Mouse (Mus musculus): ENCODE measurements around the gene Fkbp11. TPM values are rescaled to one million over a fixed set of nuclear protein-coding genes. Genes with fewer than 3 reads are reported as not detected.

The Fkbp11 gene
- polyA plus RNA-seq, 1 experiment from 2014 or later: 10.5 TPM

GRCm38 (mm10) chr15:98714230-98714652 is 13.8 kb downstream of the Fkbp11 start:
- H3K9me3 ChIP-seq (ENCODE audit: control insufficient read depth, low read length): no peaks in the 10 kb centered on the region
- no peak overlapping the region for H3K27ac ChIP-seq (ENCODE audit: low read depth, low read length)
- no peak overlapping the region for H3K9ac ChIP-seq (ENCODE audit: low read length)
- ATAC-seq (ENCODE audit: low FRiP score) (no peak), DNase-seq (ENCODE audit: low spot score, missing footprints) (no peak)
- H3K4me1 ChIP-seq (ENCODE audit: control insufficient read depth, insufficient read depth, low read length): no peaks in the 10 kb centered on the region
- H3K4me2 ChIP-seq: no peak overlapping the region
- 90% methylated on average over 4 of the region's 5 CpGs for WGBS
- no peaks in the 10 kb centered on the region for H3K27me3 ChIP-seq (ENCODE audit: control insufficient read depth, insufficient read depth, low read length)
- H3K36me3 ChIP-seq (ENCODE audit: control insufficient read depth, insufficient read depth, low read length): no peaks in the 10 kb centered on the region
- H3K4me3 ChIP-seq (ENCODE audit: low read depth, low read length): no peak overlapping the region

GRCm38 (mm10) chr15:98710442-98710841 is 17.6 kb downstream of the Fkbp11 start:
- H3K4me3 ChIP-seq (ENCODE audit: low read depth, low read length): no peak overlapping the region
- no peaks in the 10 kb centered on the region for H3K36me3 ChIP-seq (ENCODE audit: control insufficient read depth, insufficient read depth, low read length)
- DNase-seq (ENCODE audit: low spot score, missing footprints): peak; percentile 92
- ATAC-seq (ENCODE audit: low FRiP score): no peak
- no peaks in the 10 kb centered on the region for H3K27me3 ChIP-seq (ENCODE audit: control insufficient read depth, insufficient read depth, low read length)
- no peaks in the 10 kb centered on the region for H3K4me1 ChIP-seq (ENCODE audit: control insufficient read depth, insufficient read depth, low read length)
- 10% methylated on average over 9 of the region's 9 CpGs for WGBS
- no peak overlapping the region for H3K27ac ChIP-seq (ENCODE audit: low read depth, low read length)
- no peak overlapping the region for H3K9ac ChIP-seq (ENCODE audit: low read length)
- H3K4me2 ChIP-seq: no peak overlapping the region
- H3K9me3 ChIP-seq (ENCODE audit: control insufficient read depth, low read length): no peaks in the 10 kb centered on the region

GRCm38 (mm10) chr15:98707766-98708372 is 20.1 kb downstream of the Fkbp11 start, which contains the start of gene Ccdc65:
TSS of gene Ccdc65 (plus strand) at chr15:98708207.
- Histone ChIP-seq H3K4me2 (peak within 1 kb of the TSS; percentile 44), H3K9me3 (ENCODE audit: control insufficient read depth, low read length) (no peaks in the 10 kb centered on the region), H3K4me3 (ENCODE audit: low read depth, low read length) (peak within 1 kb of the TSS; percentile 25), H3K27ac (ENCODE audit: low read depth, low read length) (no peak within 1 kb of the TSS), H3K9ac (ENCODE audit: low read length) (0 out of 2 replicates have a peak within 1 kb of the TSS, but pooled peaks have one; percentile 14), H3K4me1 (ENCODE audit: control insufficient read depth, insufficient read depth, low read length) (no peaks in the 10 kb centered on the region), H3K27me3 (ENCODE audit: control insufficient read depth, insufficient read depth, low read length) (no peaks in the 10 kb centered on the region), H3K36me3 (ENCODE audit: control insufficient read depth, insufficient read depth, low read length) (no peaks in the 10 kb centered on the region)
- DNase-seq (ENCODE audit: low spot score, missing footprints) (peak; percentile 98), ATAC-seq (ENCODE audit: low FRiP score) (no peak)
- WGBS: 20% methylated on average over 16 of the region's 16 CpGs

- Histone ChIP-seq H3K4me2 (no peak overlapping the region), H3K4me1 (ENCODE audit: control insufficient read depth, insufficient read depth, low read length) (peaks cover 5% of the 10 kb centered on the region; the same call in 1 of the 2 replicates), H3K27ac (ENCODE audit: low read depth, low read length) (no peak overlapping the region), H3K4me3 (ENCODE audit: low read depth, low read length) (no peak overlapping the region), H3K27me3 (ENCODE audit: control insufficient read depth, insufficient read depth, low read length) (peaks cover 18% of the 10 kb centered on the region), H3K36me3 (ENCODE audit: control insufficient read depth, insufficient read depth, low read length) (no peaks in the 10 kb centered on the region), H3K9me3 (ENCODE audit: control insufficient read depth, low read length) (no peaks in the 10 kb centered on the region), H3K9ac (ENCODE audit: low read length) (no peak overlapping the region)
- no peak for DNase-seq (ENCODE audit: low spot score, missing footprints)
- 69% methylated on average over 9 of the region's 9 CpGs for WGBS
- ATAC-seq (ENCODE audit: low FRiP score): no peak
Measured at GRCm38 (mm10) chr15:98704312-98704711, 23.7 kb downstream of the Fkbp11 start.

- no peak overlapping the region for H3K27ac ChIP-seq (ENCODE audit: low read depth, low read length)
- H3K27me3 ChIP-seq (ENCODE audit: control insufficient read depth, insufficient read depth, low read length): peaks cover 18% of the 10 kb centered on the region
- peak overlapping the region; percentile 57 for H3K4me2 ChIP-seq
- H3K36me3 ChIP-seq (ENCODE audit: control insufficient read depth, insufficient read depth, low read length): no peaks in the 10 kb centered on the region
- H3K9ac ChIP-seq (ENCODE audit: low read length): peak overlapping the region; percentile 50; the same call in 1 of the 2 replicates
- peak; percentile 84 for ATAC-seq (ENCODE audit: low FRiP score)
- H3K9me3 ChIP-seq (ENCODE audit: control insufficient read depth, low read length): no peaks in the 10 kb centered on the region
- WGBS: 6% methylated on average over 40 of the region's 40 CpGs
- DNase-seq (ENCODE audit: low spot score, missing footprints): peak; percentile 99
- H3K4me3 ChIP-seq (ENCODE audit: low read depth, low read length): peak overlapping the region; percentile 24
- peaks cover 7% of the 10 kb centered on the region; the same call in 1 of the 2 replicates for H3K4me1 ChIP-seq (ENCODE audit: control insufficient read depth, insufficient read depth, low read length)
Measured at GRCm38 (mm10) chr15:98699190-98700105, 28.6 kb downstream of the Fkbp11 start.

GRCm38 (mm10) chr15:98696216-98696615 is 31.8 kb downstream of the Fkbp11 start:
- no peaks in the 10 kb centered on the region for H3K36me3 ChIP-seq (ENCODE audit: control insufficient read depth, insufficient read depth, low read length)
- H3K27ac ChIP-seq (ENCODE audit: low read depth, low read length): no peak overlapping the region
- peaks cover 17% of the 10 kb centered on the region for H3K4me1 ChIP-seq (ENCODE audit: control insufficient read depth, insufficient read depth, low read length)
- H3K4me2 ChIP-seq: no peak overlapping the region
- H3K4me3 ChIP-seq (ENCODE audit: low read depth, low read length): no peak overlapping the region
- H3K27me3 ChIP-seq (ENCODE audit: control insufficient read depth, insufficient read depth, low read length): peaks cover 14% of the 10 kb centered on the region
- no peak for DNase-seq (ENCODE audit: low spot score, missing footprints)
- WGBS: 55% methylated on average over 8 of the region's 8 CpGs
- ATAC-seq (ENCODE audit: low FRiP score): no peak
- no peak overlapping the region for H3K9ac ChIP-seq (ENCODE audit: low read length)
- H3K9me3 ChIP-seq (ENCODE audit: control insufficient read depth, low read length): no peaks in the 10 kb centered on the region

DNA sequence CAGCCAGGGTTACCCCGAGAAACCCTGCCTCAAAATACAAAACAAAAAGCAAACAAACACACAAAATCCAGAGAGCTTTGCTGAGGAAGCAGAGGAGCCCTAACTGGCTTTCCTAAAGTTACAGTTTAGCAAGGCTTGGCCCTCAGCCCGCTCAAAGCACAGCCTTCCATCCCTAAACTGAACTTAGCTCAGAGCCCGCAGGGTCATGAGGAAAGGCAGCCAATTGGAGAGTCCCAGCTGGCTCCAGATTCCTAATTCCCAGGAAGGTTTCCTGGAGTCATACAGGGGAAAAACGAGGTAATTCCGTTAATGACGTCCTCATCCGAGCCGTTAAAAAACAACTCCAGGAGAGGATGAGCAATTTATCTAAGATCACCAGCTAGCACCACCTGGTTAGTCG is 32.3 kb downstream of the Fkbp11 start:
- Histone ChIP-seq H3K4me3 (ENCODE audit: low read depth, low read length) (no peak overlapping the region), H3K27me3 (ENCODE audit: control insufficient read depth, insufficient read depth, low read length) (peaks cover 10% of the 10 kb centered on the region), H3K4me2 (no peak overlapping the region), H3K9ac (ENCODE audit: low read length) (no peak overlapping the region), H3K4me1 (ENCODE audit: control insufficient read depth, insufficient read depth, low read length) (peaks cover 22% of the 10 kb centered on the region), H3K9me3 (ENCODE audit: control insufficient read depth, low read length) (no peaks in the 10 kb centered on the region), H3K36me3 (ENCODE audit: control insufficient read depth, insufficient read depth, low read length) (no peaks in the 10 kb centered on the region), H3K27ac (ENCODE audit: low read depth, low read length) (no peak overlapping the region)
- ATAC-seq (ENCODE audit: low FRiP score) (no peak), DNase-seq (ENCODE audit: low spot score, missing footprints) (no peak)
- 66% methylated on average over 9 of the region's 9 CpGs for WGBS

- Histone ChIP-seq H3K9ac (ENCODE audit: low read length) (no peak overlapping the region), H3K27ac (ENCODE audit: low read depth, low read length) (peak overlapping the region; percentile 67; the same call in 1 of the 2 replicates), H3K27me3 (ENCODE audit: control insufficient read depth, insufficient read depth, low read length) (no peaks in the 10 kb centered on the region), H3K4me1 (ENCODE audit: control insufficient read depth, insufficient read depth, low read length) (peaks cover 28% of the 10 kb centered on the region), H3K9me3 (ENCODE audit: control insufficient read depth, low read length) (no peaks in the 10 kb centered on the region), H3K4me2 (no peak overlapping the region; the same call in 1 of the 2 replicates), H3K4me3 (ENCODE audit: low read depth, low read length) (no peak overlapping the region), H3K36me3 (ENCODE audit: control insufficient read depth, insufficient read depth, low read length) (no peaks in the 10 kb centered on the region)
- DNase-seq (ENCODE audit: low spot score, missing footprints) (no peak), ATAC-seq (ENCODE audit: low FRiP score) (no peak)
- 46% methylated on average over 11 of the region's 11 CpGs for WGBS
Measured at GRCm38 (mm10) chr15:98692171-98692715, 35.8 kb downstream of the Fkbp11 start.

All from midbrain, embryonic 11.5 days (tissue).